Mouse (Mus musculus): ENCODE data around the gene Bcas3.

The Bcas3 gene

GRCm38 (mm10) chr11:85626846-85627245 lies 273.9 kb downstream of the Bcas3 start:
- DNase-seq = no peak

- no peak for DNase-seq
Measured at GRCm38 (mm10) chr11:85627405-85627804, 274.4 kb downstream of the Bcas3 start.

DNA sequence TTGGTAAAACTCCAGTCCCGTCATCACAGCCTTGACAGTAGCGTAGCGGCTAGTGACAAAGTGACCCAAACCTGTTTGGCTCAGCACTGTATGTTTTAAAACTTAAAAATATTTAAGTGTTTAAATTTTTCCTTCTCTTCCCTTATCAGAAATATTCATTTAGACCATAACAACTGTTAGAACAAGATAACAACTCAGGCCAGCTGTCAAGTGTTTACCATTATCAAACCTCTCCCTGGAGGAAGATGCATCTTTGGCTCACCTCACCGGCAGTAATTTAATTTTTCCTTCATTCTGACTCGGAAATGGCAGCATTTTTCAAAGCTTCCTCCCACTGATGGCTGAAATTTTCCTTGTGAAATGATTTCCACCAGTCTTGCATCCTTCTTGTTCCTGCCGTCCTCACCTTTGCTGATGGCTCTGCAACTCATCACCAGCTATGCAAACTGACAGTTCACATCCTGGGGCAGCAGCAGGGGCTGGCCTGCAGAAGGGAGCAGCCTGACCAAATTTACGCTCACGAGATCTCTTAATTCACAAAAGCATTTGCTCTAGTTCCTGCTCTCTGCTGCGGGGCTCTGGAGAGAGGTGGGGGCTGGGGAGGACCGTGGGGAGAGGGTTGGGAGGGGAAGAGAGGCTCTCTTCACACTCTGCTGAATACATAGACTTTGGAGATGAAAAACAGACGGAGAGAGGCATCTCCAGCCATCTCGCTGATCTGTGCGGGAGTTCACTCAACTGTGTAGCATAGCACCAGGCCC lies 275.5 kb downstream of the Bcas3 start:
- no peak for DNase-seq

GRCm38 (mm10) chr11:85632568-85632981 lies 279.6 kb downstream of the Bcas3 start:
- DNase-seq = no peak

DNA sequence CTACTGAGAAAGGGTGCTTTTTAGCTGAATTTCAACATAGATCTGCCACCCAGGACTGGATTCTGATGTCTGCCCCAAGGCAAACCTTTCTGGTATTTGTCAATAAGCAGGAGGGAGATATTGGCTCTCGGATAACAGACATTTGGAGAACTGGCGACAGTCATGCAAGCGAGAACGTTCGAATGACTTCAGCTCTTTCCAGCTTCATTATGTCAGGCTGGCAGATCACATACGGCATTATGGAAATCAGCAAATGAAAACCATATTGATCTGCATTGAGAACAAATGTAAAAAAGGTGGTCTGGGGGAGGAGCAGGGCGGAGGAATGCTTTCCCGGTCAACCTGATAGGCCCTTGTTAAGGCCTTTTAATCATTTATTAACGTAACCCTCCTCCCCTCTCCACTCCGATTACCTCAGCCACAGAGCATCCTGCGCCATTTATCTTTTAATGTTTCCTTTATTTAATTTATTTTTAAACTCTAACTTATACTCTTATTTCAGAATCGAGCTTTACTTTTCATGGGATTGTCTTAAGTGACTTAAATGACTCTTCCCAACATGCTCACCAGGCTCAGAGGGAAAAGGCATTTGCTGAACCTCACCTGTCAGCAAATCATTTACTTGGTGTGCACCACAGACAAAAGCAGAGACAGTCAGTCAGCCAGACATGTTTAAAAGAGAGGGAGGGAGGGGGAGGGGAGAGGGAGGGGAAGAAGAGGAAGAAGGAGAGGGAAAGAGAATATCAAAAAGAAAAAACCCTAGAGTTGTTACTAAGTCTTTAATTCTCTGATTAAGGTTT lies 285.9 kb downstream of the Bcas3 start:
- no peak for DNase-seq

DNA sequence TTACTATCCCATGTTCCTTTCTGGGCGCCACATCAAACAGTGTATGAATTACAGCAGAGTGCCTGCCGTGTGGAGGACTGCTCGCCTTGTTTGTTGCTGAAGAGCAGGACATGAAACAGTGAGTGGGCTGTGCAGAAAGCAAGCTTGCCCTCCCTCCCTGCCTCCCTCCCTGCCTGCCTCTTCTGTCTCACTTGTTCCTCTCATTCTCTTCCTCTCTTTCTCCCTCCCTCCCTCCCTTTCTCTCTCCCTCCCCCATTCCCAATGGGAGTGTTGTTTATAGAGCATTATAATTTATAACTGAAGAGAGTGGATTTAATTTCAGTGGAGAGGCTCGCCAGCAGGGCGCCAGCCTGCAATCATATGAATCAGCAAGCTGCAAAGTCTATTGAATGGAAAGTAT lies 287.7 kb downstream of the Bcas3 start:
- peak; percentile 31 for DNase-seq

GRCm38 (mm10) chr11:85641486-85641885 lies 288.5 kb downstream of the Bcas3 start:
- DNase-seq = no peak

DNA sequence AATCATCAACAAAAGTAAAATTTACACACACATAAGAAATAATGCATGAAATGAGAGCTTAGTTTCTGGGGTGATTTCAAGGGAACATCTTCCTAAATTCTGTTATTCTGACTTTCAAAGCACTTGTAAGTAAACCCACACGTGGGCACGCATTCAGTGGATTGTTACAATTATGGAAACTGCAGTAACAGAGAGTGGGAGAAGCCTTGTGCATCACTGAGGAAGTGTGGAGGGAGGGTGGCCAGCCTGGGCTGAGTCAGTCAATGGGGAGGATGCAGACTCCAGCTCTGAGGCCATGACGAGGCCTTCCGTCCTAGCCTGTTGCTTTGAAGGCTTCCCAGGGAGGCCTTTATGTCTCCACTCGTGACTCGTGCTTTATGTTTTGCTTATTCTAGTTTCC lies 289.6 kb downstream of the Bcas3 start:
- DNase-seq = peak; percentile 85

- DNase-seq = no peak
Measured at GRCm38 (mm10) chr11:85643025-85643424, 290.1 kb downstream of the Bcas3 start.

GRCm38 (mm10) chr11:85643479-85644000 lies 290.6 kb downstream of the Bcas3 start:
- no peak for DNase-seq

- DNase-seq = no peak
Measured at GRCm38 (mm10) chr11:85644027-85644747, 291.2 kb downstream of the Bcas3 start.

- no peak for DNase-seq
Measured at GRCm38 (mm10) chr11:85644748-85645060, 291.7 kb downstream of the Bcas3 start.

DNA sequence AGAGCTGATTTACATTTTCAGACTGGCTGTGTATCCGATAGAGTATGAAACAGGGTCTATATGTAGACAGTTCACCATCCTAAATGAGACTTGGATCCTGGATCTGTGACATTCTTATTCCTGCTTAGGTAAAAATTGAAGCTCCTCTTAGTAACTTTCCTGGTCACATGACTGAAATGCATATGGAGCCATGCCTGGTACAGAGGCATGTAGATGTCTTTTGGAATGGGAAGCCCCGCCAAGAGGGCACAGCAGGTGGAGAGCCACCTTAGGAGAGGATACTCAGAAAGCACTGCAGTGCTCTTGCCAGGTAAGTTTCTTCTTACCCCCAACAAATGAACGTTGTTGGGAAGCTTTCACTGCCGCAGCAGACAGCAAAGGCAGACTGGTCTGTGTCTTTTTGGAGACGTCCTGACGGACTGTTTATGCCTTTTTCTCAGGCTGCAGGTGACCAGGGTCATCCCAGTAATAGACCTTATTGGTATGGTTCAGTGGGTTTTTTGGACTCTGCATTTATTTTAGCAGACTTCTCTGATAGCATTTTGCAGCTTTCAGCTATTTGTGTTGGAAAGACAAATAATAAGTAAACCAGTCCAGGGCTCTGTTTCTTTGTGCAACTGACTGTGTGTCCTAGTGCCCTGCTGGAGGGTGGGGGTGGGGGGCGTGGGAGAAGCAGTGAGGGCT lies 292.3 kb downstream of the Bcas3 start:
- DNase-seq = no peak

GRCm38 (mm10) chr11:85648893-85649292 lies 295.9 kb downstream of the Bcas3 start:
- DNase-seq = no peak

- no peak for DNase-seq
Measured at GRCm38 (mm10) chr11:85649373-85649772, 296.4 kb downstream of the Bcas3 start.

- no peak for DNase-seq
Measured at GRCm38 (mm10) chr11:85657471-85657870, 304.5 kb downstream of the Bcas3 start.

GRCm38 (mm10) chr11:85660304-85660703 lies 307.3 kb downstream of the Bcas3 start:
- DNase-seq = no peak

DNA sequence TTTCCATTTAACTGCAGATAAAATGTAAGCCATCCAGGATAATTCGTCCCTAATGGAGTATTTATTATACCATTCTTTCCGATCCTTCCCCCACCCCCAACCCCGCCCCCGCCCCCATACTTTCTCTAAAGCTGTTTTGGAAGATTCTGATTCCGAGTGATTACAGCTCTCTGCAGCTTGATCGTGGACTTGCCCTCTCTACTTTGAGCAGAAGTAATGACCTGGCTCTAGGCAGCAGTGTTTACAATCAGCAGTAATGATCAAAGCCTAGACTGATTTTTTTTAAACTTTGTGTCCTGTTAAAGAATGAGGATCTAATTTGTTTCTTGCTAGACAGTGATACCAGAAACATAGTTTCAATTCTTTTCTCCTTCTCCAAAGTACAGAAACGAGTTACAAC lies 314.2 kb downstream of the Bcas3 start:
- no peak for DNase-seq

DNA sequence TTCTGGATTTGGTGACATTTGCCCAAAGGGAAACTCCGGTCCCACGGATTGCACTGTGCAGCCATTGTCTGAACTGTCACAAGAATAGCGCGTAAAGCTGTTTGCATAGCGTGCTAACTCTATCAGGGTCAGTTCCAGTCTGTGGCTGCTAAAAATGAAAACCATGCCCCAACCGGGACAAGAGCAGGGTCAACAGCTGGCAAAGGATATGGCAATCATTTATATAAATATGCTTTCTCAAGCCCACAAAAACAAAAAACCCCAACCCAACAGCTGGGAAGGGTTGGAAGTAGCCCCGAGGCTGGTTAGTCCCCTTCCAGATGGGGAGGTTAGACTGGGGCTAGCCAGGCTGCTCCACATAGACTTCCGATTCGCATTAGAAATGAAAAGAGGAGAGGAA lies 314.8 kb downstream of the Bcas3 start:
- no peak for DNase-seq

DNA sequence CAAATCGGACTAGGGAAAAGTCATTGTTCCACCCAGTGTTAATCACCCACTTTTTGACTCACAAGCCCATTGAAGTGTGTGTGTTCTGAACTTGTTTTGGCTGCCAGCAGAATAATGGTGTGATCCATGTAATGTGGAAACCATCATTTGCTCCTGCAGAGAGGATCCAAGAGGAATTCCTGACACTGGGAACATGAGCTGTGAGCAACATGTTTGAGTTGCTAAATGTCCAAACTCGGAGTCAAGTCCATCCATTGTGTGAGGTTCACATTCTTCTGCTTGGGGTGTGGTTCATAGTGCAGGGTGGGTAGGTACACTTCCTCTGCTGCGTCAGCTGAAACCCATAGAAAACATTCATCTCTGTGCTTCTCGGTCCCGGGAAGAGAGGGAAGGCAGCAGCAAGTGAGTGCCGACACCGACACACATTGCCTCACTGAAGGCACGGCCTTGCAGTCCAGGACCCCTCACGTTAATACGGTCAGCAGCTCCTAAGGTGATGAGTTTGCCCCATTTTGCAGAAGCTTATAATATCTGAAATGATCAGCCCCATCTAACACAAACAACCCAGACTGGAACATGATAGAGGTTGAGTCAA lies 320.0 kb downstream of the Bcas3 start:
- no peak for DNase-seq

GRCm38 (mm10) chr11:85675244-85675643 lies 322.3 kb downstream of the Bcas3 start:
- no peak for DNase-seq

DNA sequence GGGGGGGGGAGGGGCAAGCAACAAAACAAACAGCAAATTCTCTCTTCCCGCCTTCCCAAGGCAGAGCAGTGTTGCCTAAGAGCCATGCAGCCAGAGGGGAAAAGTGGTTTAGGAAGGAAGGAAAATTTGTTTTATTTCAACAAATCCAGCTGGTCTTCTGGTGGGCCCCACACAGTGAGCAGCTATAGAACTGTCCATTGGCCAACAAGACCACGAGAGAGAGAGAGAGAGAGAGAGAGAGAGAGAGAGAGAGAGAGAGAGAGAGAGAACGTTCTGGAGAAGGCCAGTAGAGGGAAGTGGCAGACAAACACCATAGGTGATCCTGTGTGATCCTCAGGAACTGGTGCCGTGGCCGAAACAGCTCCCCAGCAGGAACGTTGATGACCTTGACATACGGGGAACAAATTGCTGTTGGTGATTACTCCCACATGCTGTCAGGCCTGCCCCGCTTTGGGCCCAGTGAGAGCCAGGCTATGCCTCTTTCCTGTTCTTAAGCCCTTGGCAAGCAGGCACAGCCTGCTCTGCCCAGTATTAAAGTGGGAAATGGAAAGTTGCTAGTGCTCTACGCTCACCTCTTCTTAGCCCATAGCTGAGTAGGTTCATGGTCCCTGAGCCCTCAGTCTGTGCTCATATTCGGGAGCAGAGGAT lies 323.5 kb downstream of the Bcas3 start:
- no peak for DNase-seq

Measured in right cerebral cortex, adult 18-20 months (tissue).